Mouse (Mus musculus): Measurements from ENCODE around the gene Foxn3. TPM values are rescaled to one million over a fixed set of nuclear protein-coding genes. Genes with fewer than 3 reads are reported as not detected.

Foxn3 gene
- polyA plus RNA-seq, 1 experiment from 2014 or later: 54.0 TPM

DNA sequence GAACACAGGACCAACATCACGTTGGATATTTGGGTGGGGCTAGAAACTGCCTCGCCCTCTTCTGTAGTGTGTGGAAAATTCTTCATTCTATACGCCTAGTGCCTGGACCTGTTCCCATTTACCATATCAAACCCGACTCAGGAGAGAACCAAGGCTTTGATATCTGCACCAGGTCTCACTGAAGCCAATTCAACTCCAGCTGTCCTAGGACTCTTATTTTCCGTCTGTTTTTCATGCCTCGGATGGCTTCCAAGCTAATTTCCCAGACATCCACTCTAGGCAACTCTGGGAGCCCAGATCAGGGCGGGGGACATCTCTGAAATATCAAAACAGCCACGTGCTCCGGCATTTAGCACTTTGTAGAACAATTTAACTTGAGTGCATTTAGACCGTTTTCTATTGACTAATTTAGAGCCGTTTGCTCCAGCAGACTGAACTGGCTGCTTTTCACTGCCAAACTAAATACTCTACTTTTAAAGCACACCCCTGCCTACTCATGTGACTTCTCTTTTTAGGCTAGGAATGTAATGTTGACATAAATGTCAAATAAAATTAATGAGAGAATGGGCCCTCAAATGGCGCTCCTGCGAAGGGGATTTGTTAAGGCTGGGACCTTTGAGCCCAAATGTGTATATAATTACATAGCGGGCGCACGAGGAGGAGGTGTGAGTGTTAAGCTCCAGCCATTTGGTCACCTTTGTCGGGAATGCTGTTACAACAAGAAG, 33.5 kb downstream of the Foxn3 start:
- H3K9me3 ChIP-seq (replicated peaks; ENCODE audit: low read length): no peaks in the 10 kb centered on the region
- no peak overlapping the region for H3K9ac ChIP-seq (ENCODE audit: low read depth, low read length)
- peak; percentile 87 for DNase-seq (ENCODE audit: low spot score)
- H3K4me1 ChIP-seq (replicated peaks; ENCODE audit: insufficient read depth, low read length): peaks cover 7% of the 10 kb centered on the region; the same call in 1 of the 2 replicates
- no peaks in the 10 kb centered on the region for H3K36me3 ChIP-seq (ENCODE audit: insufficient read depth, low read length)
- peak; percentile 15; the same call in 1 of the 2 replicates for ATAC-seq (replicated peaks; ENCODE audit: low FRiP score, low read depth)
- peak overlapping the region; percentile 16; the same call in 1 of the 2 replicates for H3K4me2 ChIP-seq (ENCODE audit: low read length)
- H3K4me3 ChIP-seq (replicated peaks; ENCODE audit: low read depth, low read length): no peak overlapping the region
- H3K27ac ChIP-seq: no peak overlapping the region
- no peak for TF ChIP-seq CTCF (IDR thresholded peaks at IDR 0.05; ENCODE audit: low read depth)
- no peaks in the 10 kb centered on the region for H3K27me3 ChIP-seq (ENCODE audit: insufficient read depth, low read length)
- WGBS: 23% methylated on average over 17 of the region's 17 CpGs

DNA sequence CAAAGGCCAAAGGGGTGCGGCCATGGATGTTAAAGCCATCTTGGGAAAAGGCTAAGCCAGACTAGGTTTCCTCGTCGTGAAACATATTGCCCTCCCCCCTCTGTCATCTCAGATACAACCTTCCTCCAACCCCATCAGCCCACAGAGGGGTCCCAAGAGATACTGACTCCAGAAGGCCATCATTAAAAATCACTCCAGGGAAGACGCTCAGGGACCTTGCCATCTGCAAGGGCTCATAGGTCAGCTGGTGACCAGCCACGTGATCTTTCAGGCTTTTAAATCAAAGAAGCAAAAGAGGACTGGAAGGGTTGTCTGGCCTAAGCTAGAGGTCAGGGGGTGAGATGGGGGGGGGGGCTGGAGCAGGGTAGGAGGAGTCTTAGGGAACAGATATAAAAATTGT, 34.4 kb downstream of the Foxn3 start:
- no peaks in the 10 kb centered on the region for H3K27me3 ChIP-seq (ENCODE audit: insufficient read depth, low read length)
- DNase-seq (ENCODE audit: low spot score) (no peak), ATAC-seq (replicated peaks; ENCODE audit: low FRiP score, low read depth) (no peak)
- no peak overlapping the region for H3K9ac ChIP-seq (ENCODE audit: low read depth, low read length)
- H3K4me3 ChIP-seq (replicated peaks; ENCODE audit: low read depth, low read length): no peak overlapping the region
- no peaks in the 10 kb centered on the region for H3K36me3 ChIP-seq (ENCODE audit: insufficient read depth, low read length)
- H3K9me3 ChIP-seq (replicated peaks; ENCODE audit: low read length): no peaks in the 10 kb centered on the region
- no peak for TF ChIP-seq CTCF (IDR thresholded peaks at IDR 0.05; ENCODE audit: low read depth)
- WGBS: 53% methylated on average over 5 of the region's 5 CpGs
- peaks cover 7% of the 10 kb centered on the region; the same call in 1 of the 2 replicates for H3K4me1 ChIP-seq (replicated peaks; ENCODE audit: insufficient read depth, low read length)
- no peak overlapping the region for H3K27ac ChIP-seq
- no peak overlapping the region for H3K4me2 ChIP-seq (ENCODE audit: low read length)

GRCm38 (mm10) chr12:99527452-99527851, 35.9 kb downstream of the Foxn3 start:
- Histone ChIP-seq H3K27me3 (ENCODE audit: insufficient read depth, low read length) (no peaks in the 10 kb centered on the region), H3K4me2 (ENCODE audit: low read length) (no peak overlapping the region), H3K9ac (ENCODE audit: low read depth, low read length) (no peak overlapping the region), H3K36me3 (ENCODE audit: insufficient read depth, low read length) (no peaks in the 10 kb centered on the region), H3K4me3 (replicated peaks; ENCODE audit: low read depth, low read length) (no peak overlapping the region), H3K27ac (no peak overlapping the region), H3K4me1 (replicated peaks; ENCODE audit: insufficient read depth, low read length) (peaks cover 7% of the 10 kb centered on the region; the same call in 1 of the 2 replicates), H3K9me3 (replicated peaks; ENCODE audit: low read length) (no peaks in the 10 kb centered on the region)
- ATAC-seq (replicated peaks; ENCODE audit: low FRiP score, low read depth) (no peak), DNase-seq (ENCODE audit: low spot score) (no peak)
- 82% methylated on average over 6 of the region's 6 CpGs for WGBS
- TF ChIP-seq CTCF (IDR thresholded peaks at IDR 0.05; ENCODE audit: low read depth): no peak

GRCm38 (mm10) chr12:99526571-99527140, 36.7 kb downstream of the Foxn3 start:
- WGBS: 27% methylated on average over 9 of the region's 9 CpGs
- DNase-seq (ENCODE audit: low spot score): no peak
- Histone ChIP-seq H3K27ac (no peak overlapping the region), H3K27me3 (ENCODE audit: insufficient read depth, low read length) (no peaks in the 10 kb centered on the region), H3K36me3 (ENCODE audit: insufficient read depth, low read length) (no peaks in the 10 kb centered on the region), H3K9ac (ENCODE audit: low read depth, low read length) (no peak overlapping the region), H3K9me3 (replicated peaks; ENCODE audit: low read length) (no peaks in the 10 kb centered on the region), H3K4me1 (replicated peaks; ENCODE audit: insufficient read depth, low read length) (peaks cover 7% of the 10 kb centered on the region; the same call in 1 of the 2 replicates), H3K4me3 (replicated peaks; ENCODE audit: low read depth, low read length) (no peak overlapping the region), H3K4me2 (ENCODE audit: low read length) (no peak overlapping the region)
- ATAC-seq (replicated peaks; ENCODE audit: low FRiP score, low read depth): no peak
- no peak for TF ChIP-seq CTCF (IDR thresholded peaks at IDR 0.05; ENCODE audit: low read depth)

GRCm38 (mm10) chr12:99522882-99523281, 40.5 kb downstream of the Foxn3 start:
- DNase-seq (ENCODE audit: low spot score) (no peak), ATAC-seq (replicated peaks; ENCODE audit: low FRiP score, low read depth) (no peak)
- Histone ChIP-seq H3K4me2 (ENCODE audit: low read length) (no peak overlapping the region), H3K27ac (no peak overlapping the region), H3K9me3 (replicated peaks; ENCODE audit: low read length) (no peaks in the 10 kb centered on the region), H3K4me1 (replicated peaks; ENCODE audit: insufficient read depth, low read length) (no peaks in the 10 kb centered on the region), H3K9ac (ENCODE audit: low read depth, low read length) (no peak overlapping the region), H3K27me3 (ENCODE audit: insufficient read depth, low read length) (no peaks in the 10 kb centered on the region), H3K36me3 (ENCODE audit: insufficient read depth, low read length) (no peaks in the 10 kb centered on the region), H3K4me3 (replicated peaks; ENCODE audit: low read depth, low read length) (no peak overlapping the region)
- TF ChIP-seq CTCF (IDR thresholded peaks at IDR 0.05; ENCODE audit: low read depth): no peak
- 72% methylated on average over 2 of the region's 2 CpGs for WGBS

DNA sequence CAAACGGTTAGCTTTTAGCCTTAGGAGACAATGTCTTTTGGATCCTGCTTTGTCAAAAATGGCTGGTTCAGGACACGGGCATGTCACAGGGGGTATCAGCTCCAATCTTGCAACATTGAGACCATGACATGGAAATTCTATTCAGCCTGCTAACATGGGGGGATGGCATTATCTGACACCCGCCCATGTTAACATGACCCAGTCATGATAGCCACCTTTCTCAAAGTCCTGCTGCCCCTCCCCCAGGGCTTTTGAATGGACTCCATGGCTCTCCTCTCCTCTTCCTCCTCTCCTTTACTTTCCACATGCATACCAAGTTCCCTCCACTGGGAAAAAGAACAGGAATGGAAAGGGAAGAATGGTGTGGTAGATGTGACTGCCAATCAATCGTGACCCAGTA, 43.5 kb downstream of the Foxn3 start:
- no peak overlapping the region for H3K4me3 ChIP-seq (replicated peaks; ENCODE audit: low read depth, low read length)
- DNase-seq (ENCODE audit: low spot score) (no peak), ATAC-seq (replicated peaks; ENCODE audit: low FRiP score, low read depth) (no peak)
- no peaks in the 10 kb centered on the region for H3K36me3 ChIP-seq (ENCODE audit: insufficient read depth, low read length)
- H3K27ac ChIP-seq: no peak overlapping the region
- no peaks in the 10 kb centered on the region for H3K4me1 ChIP-seq (replicated peaks; ENCODE audit: insufficient read depth, low read length)
- H3K4me2 ChIP-seq (ENCODE audit: low read length): no peak overlapping the region
- H3K27me3 ChIP-seq (ENCODE audit: insufficient read depth, low read length): no peaks in the 10 kb centered on the region
- no peaks in the 10 kb centered on the region for H3K9me3 ChIP-seq (replicated peaks; ENCODE audit: low read length)
- WGBS: 86% methylated on average over 4 of the region's 4 CpGs
- H3K9ac ChIP-seq (ENCODE audit: low read depth, low read length): no peak overlapping the region
- TF ChIP-seq CTCF (IDR thresholded peaks at IDR 0.05; ENCODE audit: low read depth): no peak
